Mouse (Mus musculus) small intestine, adult 10 weeks (tissue): Measurements from ENCODE around the gene Dmrtc1b. TPM values are rescaled to one million over a fixed set of nuclear protein-coding genes. Genes with fewer than 3 reads are reported as not detected.

Experiments
- polyA plus RNA-seq: library from polyadenylated mRNA; stranded (reverse); fragments of 350-450 nt; fragmentation: Illumina TruSeq; extraction: RNeasy Lipid Tissue Mini Kit (QIAGEN cat#74804); gene quantifications from one replicate; pipeline ENCODE4 v1.2.3, GENCODE M21; 2014; ENCODE audit warnings: low replicate concordance

The Dmrtc1b gene
- not detected for polyA plus RNA-seq

DNA sequence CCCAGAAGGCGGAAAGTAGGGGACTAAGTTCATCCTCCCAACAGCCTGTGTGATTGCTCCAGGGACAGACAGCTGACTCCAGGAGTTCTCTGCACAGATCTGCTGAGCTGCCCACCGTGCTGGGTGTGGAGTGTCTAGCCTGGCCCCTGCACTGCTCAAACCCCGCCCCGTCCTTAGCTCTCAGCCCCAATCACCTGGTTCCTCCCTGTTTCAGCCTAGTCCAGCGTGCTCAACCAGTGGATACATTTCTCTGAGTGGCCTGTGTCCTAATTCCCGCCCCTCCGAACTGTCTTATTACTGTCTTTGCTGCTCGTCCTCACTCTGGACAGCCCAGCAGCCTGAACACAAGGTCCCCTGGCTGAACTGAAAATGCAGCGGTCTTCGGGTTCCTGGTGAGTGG lies at the start of gene Dmrtc1b, which contains the start of gene Gm9112:
Gene Dmrtc1b (plus strand): TSS at position 331 of the 400 bp plus-strand sequence.
Gene Gm9112 (minus strand): TSS at position 101 of the 400 bp plus-strand sequence.

GRCm38 (mm10) chrX:102686872-102687271 lies 20.8 kb upstream of the Dmrtc1b start, which contains the start of gene Gm3880:
Gm3880 (minus strand) TSS chrX:102686972.

Other genes starting within 250 kb of the Dmrtc1b start
- 5.5 TPM for gene Hdac8, start 202.5 kb upstream of the Dmrtc1b start, polyA plus RNA-seq
- 3.0 TPM for gene Phka1, start 63.6 kb upstream of the Dmrtc1b start, polyA plus RNA-seq
- not detected for gene Gm3880, start 20.9 kb upstream of the Dmrtc1b start, polyA plus RNA-seq
- gene Gm9112, start 230 bp upstream of the Dmrtc1b start, polyA plus RNA-seq, result not detected
- gene Dmrtc1c1, start 95.1 kb downstream of the Dmrtc1b start, polyA plus RNA-seq, result not detected
- gene Dmrtc1c2, start 146.8 kb downstream of the Dmrtc1b start, polyA plus RNA-seq, result not detected
- not detected for gene 1700031F05Rik, start 160.1 kb downstream of the Dmrtc1b start, polyA plus RNA-seq
- gene Dmrtc1a, start 200.8 kb downstream of the Dmrtc1b start, polyA plus RNA-seq, result not detected
- gene 1700011M02Rik, start 201.0 kb downstream of the Dmrtc1b start, polyA plus RNA-seq, result not detected
- not detected for gene 1700018G05Rik, start 220.5 kb downstream of the Dmrtc1b start, polyA plus RNA-seq